Mouse (Mus musculus) forebrain, embryonic 16.5 days (tissue): ENCODE data around the gene Eif4a3. TPM values are rescaled to one million over a fixed set of nuclear protein-coding genes. Genes with fewer than 3 reads are reported as not detected.

Experiments
- ATAC-seq: fragments of 200-750 bp; cut with Nextera tagmentation; 2 replicates; pipeline ENCODE4 v1.8.0; 2017; ENCODE audit warnings: mild to moderate bottlenecking, moderate library complexity
- H3K27ac ChIP-seq: fragments of 300-500 bp; sonication (generic); 2 replicates; pipeline ENCODE4 v1.5.1; 2014; ENCODE audit warnings: low read length, control low read depth
- H3K27me3 ChIP-seq: fragments of 300-500 bp; sonication (generic); replicated peaks from 2 replicates; pipeline ENCODE4 v1.6.1; 2014; ENCODE audit warnings: low read length; ENCODE audit not compliant: control insufficient read depth, insufficient read depth
- H3K36me3 ChIP-seq: fragments of 300-500 bp; sonication (generic); 2 replicates; pipeline ENCODE4 v1.6.1; 2014; ENCODE audit not compliant: control insufficient read depth, insufficient read depth
- H3K4me1 ChIP-seq: fragments of 300-500 bp; sonication (generic); replicated peaks from 2 replicates; pipeline ENCODE4 v1.6.1; 2014; ENCODE audit warnings: low read length; ENCODE audit not compliant: control insufficient read depth, insufficient read depth
- H3K4me2 ChIP-seq: fragments of 300-500 bp; sonication (generic); 2 replicates; pipeline ENCODE4 v1.6.1; 2014; ENCODE audit warnings: mild to moderate bottlenecking, low read length, control low read depth
- H3K4me3 ChIP-seq: fragments of 300-500 bp; sonication (generic); replicated peaks from 2 replicates; pipeline ENCODE4 v1.5.1; 2014; ENCODE audit warnings: mild to moderate bottlenecking, low read length, control low read depth
- H3K9ac ChIP-seq: fragments of 300-500 bp; sonication (generic); replicated peaks from 2 replicates; pipeline ENCODE4 v1.6.1; 2014; ENCODE audit warnings: low read depth, low read length, control low read depth
- H3K9me3 ChIP-seq: fragments of 300-500 bp; sonication (generic); 2 replicates; pipeline ENCODE4 v1.6.1; 2016; ENCODE audit warnings: low read length; ENCODE audit not compliant: control insufficient read depth
- WGBS: fragments of 180-500 bp; shearing (Covaris S2); extraction: QIAGEN DNeasy Blood & Tissue Kit; methylation state at CpG from one replicate; pipeline ENCODE4 v1.1.7; 2014; 5-methylcytosine and 5-hydroxymethylcytosine counted together
- polyA plus RNA-seq: library from polyadenylated mRNA; unstranded; fragments of >200 nt; fragmentation: Nextera tagmentation; extraction: Ambion mirVana; gene quantifications from 2 replicates; pipeline ENCODE4 v1.2.1, GENCODE M21; 2015

Eif4a3 gene
- polyA plus RNA-seq, 1 experiment from 2014 or later: 273 TPM

GRCm38 (mm10) chr11:119325068-119325467 is 25.2 kb upstream of the Eif4a3 start:
- no peaks in the 10 kb centered on the region for H3K9me3 ChIP-seq
- H3K27ac ChIP-seq: no peak overlapping the region
- no peaks in the 10 kb centered on the region for H3K27me3 ChIP-seq
- H3K9ac ChIP-seq: no peak overlapping the region
- H3K4me1 ChIP-seq: no peaks in the 10 kb centered on the region
- WGBS: 75% methylated on average over 1 of the region's 1 CpGs
- H3K36me3 ChIP-seq: no peaks in the 10 kb centered on the region
- H3K4me2 ChIP-seq: no peak overlapping the region
- no peak overlapping the region for H3K4me3 ChIP-seq
- no peak for ATAC-seq

- no peak for ATAC-seq
- Histone ChIP-seq H3K4me2 (no peak overlapping the region), H3K4me1 (no peaks in the 10 kb centered on the region), H3K9ac (no peak overlapping the region), H3K27ac (no peak overlapping the region), H3K4me3 (no peak overlapping the region), H3K36me3 (no peaks in the 10 kb centered on the region), H3K9me3 (no peaks in the 10 kb centered on the region), H3K27me3 (no peaks in the 10 kb centered on the region)
- WGBS: 82% methylated on average over 13 of the region's 13 CpGs
These were observed 22.6 kb upstream of the Eif4a3 start for GRCm38 (mm10) chr11:119322521-119322920.

- 79% methylated on average over 4 of the region's 4 CpGs for WGBS
- H3K4me3 ChIP-seq: no peak overlapping the region
- H3K4me1 ChIP-seq: no peaks in the 10 kb centered on the region
- no peak overlapping the region for H3K4me2 ChIP-seq
- H3K9ac ChIP-seq: no peak overlapping the region
- no peaks in the 10 kb centered on the region for H3K9me3 ChIP-seq
- no peaks in the 10 kb centered on the region for H3K36me3 ChIP-seq
- no peak for ATAC-seq
- no peak overlapping the region for H3K27ac ChIP-seq
- H3K27me3 ChIP-seq: no peaks in the 10 kb centered on the region
These were observed 16.8 kb upstream of the Eif4a3 start for GRCm38 (mm10) chr11:119316720-119317119.

- Histone ChIP-seq H3K4me1 (no peaks in the 10 kb centered on the region), H3K9ac (no peak overlapping the region), H3K27ac (no peak overlapping the region), H3K4me2 (no peak overlapping the region), H3K27me3 (peaks cover 5% of the 10 kb centered on the region; the same call in 1 of the 2 replicates), H3K36me3 (no peaks in the 10 kb centered on the region), H3K9me3 (no peaks in the 10 kb centered on the region), H3K4me3 (no peak overlapping the region)
- WGBS: 81% methylated on average over 17 of the region's 17 CpGs
- no peak for ATAC-seq
These were observed 14.5 kb upstream of the Eif4a3 start for GRCm38 (mm10) chr11:119314252-119314936.

- H3K27me3 ChIP-seq: peaks cover 5% of the 10 kb centered on the region; the same call in 1 of the 2 replicates
- H3K36me3 ChIP-seq: no peaks in the 10 kb centered on the region
- no peak overlapping the region for H3K27ac ChIP-seq
- H3K9ac ChIP-seq: no peak overlapping the region
- ATAC-seq: no peak
- no peaks in the 10 kb centered on the region for H3K9me3 ChIP-seq
- WGBS: 11% methylated on average over 10 of the region's 10 CpGs
- no peak overlapping the region for H3K4me2 ChIP-seq
- H3K4me3 ChIP-seq: no peak overlapping the region
- no peaks in the 10 kb centered on the region for H3K4me1 ChIP-seq
These were observed 10.7 kb upstream of the Eif4a3 start for GRCm38 (mm10) chr11:119310621-119311020.

GRCm38 (mm10) chr11:119307916-119308315 is 8.0 kb upstream of the Eif4a3 start:
- Histone ChIP-seq H3K36me3 (no peaks in the 10 kb centered on the region), H3K27ac (no peak overlapping the region), H3K4me2 (no peak overlapping the region), H3K9me3 (no peaks in the 10 kb centered on the region), H3K9ac (no peak overlapping the region), H3K4me1 (no peaks in the 10 kb centered on the region), H3K4me3 (no peak overlapping the region), H3K27me3 (peaks cover 5% of the 10 kb centered on the region; the same call in 1 of the 2 replicates)
- ATAC-seq: no peak
- 37% methylated on average over 11 of the region's 11 CpGs for WGBS

GRCm38 (mm10) chr11:119307658-119307867 is 7.7 kb upstream of the Eif4a3 start, which contains the start of gene Card14:
Card14 (plus strand) TSS chr11:119307768.
- Histone ChIP-seq H3K27ac (no peak within 1 kb of the TSS), H3K36me3 (no peaks in the 10 kb centered on the region), H3K4me1 (no peaks in the 10 kb centered on the region), H3K27me3 (peaks cover 5% of the 10 kb centered on the region; the same call in 1 of the 2 replicates), H3K9me3 (no peaks in the 10 kb centered on the region), H3K4me3 (no peak within 1 kb of the TSS), H3K4me2 (no peak within 1 kb of the TSS), H3K9ac (no peak within 1 kb of the TSS)
- no peak for ATAC-seq
- WGBS: 74% methylated on average over 1 of the region's 1 CpGs

- no peaks in the 10 kb centered on the region for H3K36me3 ChIP-seq
- H3K4me3 ChIP-seq: no peak overlapping the region
- no peaks in the 10 kb centered on the region for H3K9me3 ChIP-seq
- no peak overlapping the region for H3K27ac ChIP-seq
- H3K4me2 ChIP-seq: no peak overlapping the region
- H3K4me1 ChIP-seq: no peaks in the 10 kb centered on the region
- H3K9ac ChIP-seq: no peak overlapping the region
- H3K27me3 ChIP-seq: peaks cover 5% of the 10 kb centered on the region; the same call in 1 of the 2 replicates
- ATAC-seq: no peak
- WGBS: 66% methylated on average over 13 of the region's 13 CpGs
These were observed 7.1 kb upstream of the Eif4a3 start for GRCm38 (mm10) chr11:119306762-119307657.

- no peak overlapping the region for H3K27ac ChIP-seq
- no peak overlapping the region for H3K4me2 ChIP-seq
- H3K4me1 ChIP-seq: peaks cover 4% of the 10 kb centered on the region
- 44% methylated on average over 16 of the region's 16 CpGs for WGBS
- no peaks in the 10 kb centered on the region for H3K36me3 ChIP-seq
- ATAC-seq: 0 out of 2 replicates have a peak, but pooled peaks have one; percentile 43
- no peak overlapping the region for H3K4me3 ChIP-seq
- H3K9me3 ChIP-seq: no peaks in the 10 kb centered on the region
- peaks cover 2% of the 10 kb centered on the region; the same call in 1 of the 2 replicates for H3K27me3 ChIP-seq
- H3K9ac ChIP-seq: no peak overlapping the region
These were observed 5.2 kb upstream of the Eif4a3 start for GRCm38 (mm10) chr11:119304904-119305712.
